Mouse (Mus musculus) brain, embryonic 14.5 days (tissue): ENCODE data around the gene Ube3b.

ENCODE experiments used
- CTCF ChIP-seq: fragments of 200-500 bp; IDR thresholded peaks from 2 replicates; pipeline ENCODE4 v1.5.1; 2012; ENCODE audit warnings: inconsistent platforms, mild to moderate bottlenecking, moderate library complexity, borderline replicate concordance; ENCODE audit not compliant: insufficient read depth, insufficient read length; ENCODE audit errors: extremely low read depth
- POLR2A ChIP-seq: fragments of 200-500 bp; IDR thresholded peaks from 2 replicates; pipeline ENCODE4 v1.6.1; 2012; ENCODE audit warnings: mild to moderate bottlenecking, inconsistent platforms, borderline replicate concordance; ENCODE audit not compliant: poor library complexity, insufficient read depth, insufficient read length, severe bottlenecking; ENCODE audit errors: extremely low read depth

GRCm38 (mm10) chr5:114462067-114463040 is 81.9 kb downstream of the Ube3b start:
- no peak for TF ChIP-seq CTCF
- no peak for TF ChIP-seq POLR2A
